Mouse (Mus musculus): ENCODE measurements around the gene H1fnt. TPM values are rescaled to one million over a fixed set of nuclear protein-coding genes. Genes with fewer than 3 reads are reported as not detected.

Gene H1fnt
- polyA plus RNA-seq (2014; fragmentation: Illumina TruSeq; extraction: RNeasy Lipid Tissue Mini Kit (QIAGEN cat#74804)), result not detected

GRCm38 (mm10) chr15:98257193-98257592 lies at the start of gene H1fnt:
H1fnt (minus strand) TSS chr15:98257293.

GRCm38 (mm10) chr15:98295628-98296551 lies 38.8 kb upstream of the H1fnt start, which contains the start of gene Zfp641:
Zfp641 (minus strand) TSS chr15:98296161.

GRCm38 (mm10) chr15:98234350-98234749 lies 22.7 kb downstream of the H1fnt start, which contains the start of gene Olfr286:
Olfr286 (minus strand) TSS chr15:98234450.

GRCm38 (mm10) chr15:98220877-98221276 lies 36.2 kb downstream of the H1fnt start, which contains the start of the genes Gm44579 and Olfr287:
Gm44579 (minus strand) TSS chr15:98220977.
Olfr287 (minus strand) TSS chr15:98221056.

Other genes with a start within 250 kb of the H1fnt start
- gene Pfkm, start 164.7 kb downstream of the H1fnt start, polyA plus RNA-seq (2014; fragmentation: Illumina TruSeq; extraction: RNeasy Lipid Tissue Mini Kit (QIAGEN cat#74804)), result 5.7 TPM
- gene Senp1, start 163.5 kb downstream of the H1fnt start, polyA plus RNA-seq (2014; fragmentation: Illumina TruSeq; extraction: RNeasy Lipid Tissue Mini Kit (QIAGEN cat#74804)), result 52.8 TPM
- gene Asb8, start 91.7 kb downstream of the H1fnt start, polyA plus RNA-seq (2014; fragmentation: Illumina TruSeq; extraction: RNeasy Lipid Tissue Mini Kit (QIAGEN cat#74804)), result 23.2 TPM
- 0.14 TPM for gene Ccdc184, start 90.1 kb downstream of the H1fnt start, polyA plus RNA-seq (2014; fragmentation: Illumina TruSeq; extraction: RNeasy Lipid Tissue Mini Kit (QIAGEN cat#74804))
- gene Olfr288, start 61.8 kb downstream of the H1fnt start, polyA plus RNA-seq (2014; fragmentation: Illumina TruSeq; extraction: RNeasy Lipid Tissue Mini Kit (QIAGEN cat#74804)), result not detected
- 2.5 TPM for gene Gm44579, start 36.3 kb downstream of the H1fnt start, polyA plus RNA-seq (2014; fragmentation: Illumina TruSeq; extraction: RNeasy Lipid Tissue Mini Kit (QIAGEN cat#74804))
- not detected for gene Olfr287, start 36.2 kb downstream of the H1fnt start, polyA plus RNA-seq (2014; fragmentation: Illumina TruSeq; extraction: RNeasy Lipid Tissue Mini Kit (QIAGEN cat#74804))
- gene Olfr286, start 22.8 kb downstream of the H1fnt start, polyA plus RNA-seq (2014; fragmentation: Illumina TruSeq; extraction: RNeasy Lipid Tissue Mini Kit (QIAGEN cat#74804)), result not detected
- gene Zfp641, start 38.9 kb upstream of the H1fnt start, polyA plus RNA-seq (2014; fragmentation: Illumina TruSeq; extraction: RNeasy Lipid Tissue Mini Kit (QIAGEN cat#74804)), result 1.7 TPM
- gene Olfr285, start 60.1 kb upstream of the H1fnt start, polyA plus RNA-seq (2014; fragmentation: Illumina TruSeq; extraction: RNeasy Lipid Tissue Mini Kit (QIAGEN cat#74804)), result not detected
- gene Olfr284, start 83.7 kb upstream of the H1fnt start, polyA plus RNA-seq (2014; fragmentation: Illumina TruSeq; extraction: RNeasy Lipid Tissue Mini Kit (QIAGEN cat#74804)), result not detected
- not detected for gene Olfr283, start 123.7 kb upstream of the H1fnt start, polyA plus RNA-seq (2014; fragmentation: Illumina TruSeq; extraction: RNeasy Lipid Tissue Mini Kit (QIAGEN cat#74804))
- not detected for gene Olfr282, start 173.9 kb upstream of the H1fnt start, polyA plus RNA-seq (2014; fragmentation: Illumina TruSeq; extraction: RNeasy Lipid Tissue Mini Kit (QIAGEN cat#74804))
- not detected for gene Olfr281, start 195.3 kb upstream of the H1fnt start, polyA plus RNA-seq (2014; fragmentation: Illumina TruSeq; extraction: RNeasy Lipid Tissue Mini Kit (QIAGEN cat#74804))
- gene OR5BS1P, start 212.6 kb upstream of the H1fnt start, polyA plus RNA-seq (2014; fragmentation: Illumina TruSeq; extraction: RNeasy Lipid Tissue Mini Kit (QIAGEN cat#74804)), result not detected
- not detected for gene Lalba, start 225.4 kb upstream of the H1fnt start, polyA plus RNA-seq (2014; fragmentation: Illumina TruSeq; extraction: RNeasy Lipid Tissue Mini Kit (QIAGEN cat#74804))
- gene Olfr279, start 235.1 kb upstream of the H1fnt start, polyA plus RNA-seq (2014; fragmentation: Illumina TruSeq; extraction: RNeasy Lipid Tissue Mini Kit (QIAGEN cat#74804)), result not detected

Data from ovary, adult 10 weeks (tissue).